In genomic region chr5:114091057-114091807, GRCm38 (mm10) we compare ENCODE assay signal across 8 mouse cellular contexts. TPM values are rescaled to one million over a fixed set of nuclear protein-coding genes. Genes with fewer than 3 reads are reported as not detected.
DNase-seq lines count a peak whose midpoint lies in the region; ATAC-seq lines count a peak whose summit lies in the region.

Gene Svop, minus strand, starts transcription at chr5:114091570.

- H3K27me3 ChIP-seq in hindbrain, embryonic 13.5 days, result peaks cover 3% of the 10 kb centered on the region; the same call in 1 of the 2 replicates

- DNase-seq in NIH3T3 (ENCODE audit: low read depth), result peak; percentile 83
- peak; percentile 91 for DNase-seq in cerebellum, adult 9-11 months
- peak; percentile 71 to 79 for DNase-seq in frontal cortex, postnatal 10 days (ENCODE audit: low spot score in 2 of 2)
- peak; percentile 73 to 81 for DNase-seq in layer of hippocampus, postnatal 14 days (ENCODE audit: low spot score in 2 of 2)
- DNase-seq in lung, postnatal 10 days, result peak; percentile 84
- DNase-seq in retina, adult 2 months (ENCODE audit: low read depth, low spot score), result peak; percentile 46
- peak; percentile 47 for DNase-seq in urinary bladder, postnatal 10 days (ENCODE audit: low spot score)

- peak within 1 kb of the TSS; percentile 96 for H3K27ac ChIP-seq in hindbrain, embryonic 13.5 days

- H3K4me2 ChIP-seq in hindbrain, embryonic 13.5 days, result peak within 1 kb of the TSS; percentile 66

- no peaks in the 10 kb centered on the region for H3K9me3 ChIP-seq in hindbrain, embryonic 13.5 days

- peak within 1 kb of the TSS; percentile 75 for H3K4me3 ChIP-seq in hindbrain, embryonic 13.5 days

- peak within 1 kb of the TSS; percentile 95 for H3K9ac ChIP-seq in hindbrain, embryonic 13.5 days

- peak; percentile 87 for ATAC-seq in hindbrain, embryonic 13.5 days (ENCODE audit: low FRiP score)

- no peaks in the 10 kb centered on the region for H3K36me3 ChIP-seq in hindbrain, embryonic 13.5 days

- WGBS in hindbrain, embryonic 13.5 days, result 3% methylated on average over 40 of the region's 40 CpGs

- H3K4me1 ChIP-seq in hindbrain, embryonic 13.5 days (replicated peaks), result peaks cover 27% of the 10 kb centered on the region

RNA-seq across cellular contexts. Expression of gene Svop, which starts in this region (rescaled TPM):
- polyA plus RNA-seq in hindbrain, embryonic 13.5 days (2015; fragmentation: Nextera tagmentation; extraction: Ambion mirVana), result 83.2 and 88.7 TPM in 2 replicates
- total RNA-seq in layer of hippocampus, postnatal 14 days (2021), result 100 to 1,000 TPM; 169 to 176 TPM

Comparison
In these comparisons a context has a peak if more than half of its experiments do, and no peak if none do; other contexts are left out.
1. Peak in every context shown above with its lines: DNase-seq, ATAC-seq, H3K4me3 ChIP-seq and H3K27ac ChIP-seq.